Mouse (Mus musculus): ENCODE results near the gene Gm9913.

Gm9913 gene

GRCm38 (mm10) chr2:125555830-125556229 is 50.9 kb downstream of the Gm9913 start:
- DNase-seq (ENCODE audit: low spot score in 2 of 2), result no peak
